Mouse (Mus musculus) frontal cortex, postnatal 36 days (tissue): ENCODE measurements at regions not wholly inside any gene's neighbourhood (a gene's known extent, or its start where the extent isn't known, plus 50 kb on each side); places are given as distances from the start of the nearest gene placed in this dataset.

Experiments used
- DNase-seq, 2 experiments: peaks; one replicate each; pipeline ENCODE4 v3.0.0; 2022; ENCODE audit warnings: low spot score in 2 of 2

- DNase-seq = no peak
Observed at GRCm38 (mm10) chr15:90021746-90022312, 180.2 kb upstream of the Syt10 start.

GRCm38 (mm10) chr15:90023164-90023563 is 181.5 kb upstream of the Syt10 start:
- no peak for DNase-seq

DNA sequence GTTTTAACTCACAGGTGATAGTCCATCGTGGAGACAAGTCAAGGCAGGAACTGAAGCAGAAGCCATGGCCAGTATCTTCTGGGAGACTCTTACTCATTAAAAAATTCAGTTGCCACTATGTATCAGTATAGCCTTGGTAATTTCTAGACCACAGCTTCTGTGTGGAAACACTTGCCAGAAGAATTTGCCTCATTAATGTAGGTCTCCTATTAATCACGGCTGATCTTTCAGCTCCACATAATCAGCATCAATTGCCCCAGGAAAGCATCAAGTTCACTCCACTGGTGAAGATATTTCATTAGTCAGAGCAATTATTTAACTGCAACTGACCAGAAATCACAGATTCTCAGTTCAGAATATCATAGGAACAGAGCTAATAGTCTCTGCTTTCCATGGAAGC is 189.8 kb upstream of the Alg10b start:
- DNase-seq = no peak

DNA sequence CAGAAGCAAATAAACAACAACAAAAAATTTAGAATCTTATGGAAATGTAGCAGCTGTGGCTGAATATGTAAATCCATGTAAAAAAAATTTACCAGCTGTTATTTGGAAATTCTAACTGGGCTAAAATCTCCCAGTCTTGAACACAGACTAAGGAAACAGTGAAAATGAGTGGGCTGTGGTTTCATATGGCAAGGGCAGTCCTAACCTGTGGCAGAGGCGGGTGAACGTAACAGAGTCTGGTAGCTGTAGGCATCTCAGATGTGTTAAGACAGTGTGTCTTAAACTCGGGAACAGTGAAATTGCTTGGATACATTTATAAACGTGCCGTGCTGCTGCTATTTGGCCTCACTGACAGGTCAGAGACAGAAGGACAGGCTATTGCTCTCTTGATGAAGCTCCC is 178.4 kb upstream of the Alg10b start:
- DNase-seq = no peak

- peak; percentile 12 to 13 for DNase-seq
Observed at GRCm38 (mm10) chr15:90062021-90062420, 162.1 kb upstream of the Alg10b start.

GRCm38 (mm10) chr15:90065768-90066167 is 158.3 kb upstream of the Alg10b start:
- no peak for DNase-seq

DNA sequence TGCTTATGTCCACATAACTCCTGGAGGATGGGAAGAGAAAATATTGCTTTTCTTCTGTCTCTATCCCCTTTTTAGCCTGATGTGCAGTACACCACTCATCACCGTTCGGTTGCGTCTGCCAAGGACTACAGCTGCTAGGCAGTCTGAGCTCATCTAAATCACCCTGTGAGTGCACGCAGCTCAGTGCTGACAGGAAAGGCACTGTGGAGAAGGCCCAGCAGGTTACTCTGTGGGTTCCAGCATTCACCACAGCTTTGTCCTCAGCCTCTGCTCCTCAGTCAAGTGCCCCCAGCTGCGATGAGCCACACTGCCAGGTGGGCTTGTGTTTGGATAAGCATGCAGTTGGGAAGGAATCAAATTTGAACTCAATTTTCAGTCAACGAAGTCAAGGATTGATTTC is 152.0 kb upstream of the Alg10b start:
- DNase-seq = peak; percentile 3 to 11

DNA sequence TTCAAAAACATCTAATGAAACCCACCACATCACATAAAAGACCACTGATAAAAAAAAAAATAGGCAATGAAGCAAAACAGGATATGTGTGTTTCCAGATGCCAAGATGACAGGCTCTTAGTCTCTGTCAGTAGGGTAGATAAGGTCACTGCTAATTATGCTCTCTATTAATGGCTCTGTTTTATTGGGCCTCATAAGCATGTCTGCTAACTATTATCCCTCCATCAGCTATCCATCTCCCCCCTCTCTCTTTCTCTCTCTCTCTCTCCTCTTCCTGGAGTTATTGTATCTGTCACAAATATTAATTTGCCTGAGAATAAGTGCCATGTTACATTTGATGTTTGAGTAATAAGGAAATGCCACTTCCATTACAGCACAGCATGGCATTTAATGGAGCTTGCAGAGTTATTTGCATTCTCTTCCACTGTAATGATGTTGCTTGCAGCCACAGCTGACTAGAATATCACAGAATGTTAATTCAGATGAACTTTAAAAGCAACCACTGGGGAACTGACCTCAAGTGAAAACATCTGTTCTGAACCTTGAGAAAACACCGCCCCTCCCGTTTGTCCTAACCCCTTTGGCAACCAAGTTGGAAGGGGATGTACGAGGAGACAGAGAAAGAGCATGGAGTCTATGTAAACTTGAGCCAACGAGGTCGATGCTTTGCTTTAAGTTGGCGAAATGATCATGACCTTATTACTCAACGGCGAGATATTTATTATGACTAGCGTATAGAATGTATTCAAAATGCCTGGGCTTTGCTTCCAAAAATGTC is 141.7 kb upstream of the Alg10b start:
- DNase-seq = no peak

DNA sequence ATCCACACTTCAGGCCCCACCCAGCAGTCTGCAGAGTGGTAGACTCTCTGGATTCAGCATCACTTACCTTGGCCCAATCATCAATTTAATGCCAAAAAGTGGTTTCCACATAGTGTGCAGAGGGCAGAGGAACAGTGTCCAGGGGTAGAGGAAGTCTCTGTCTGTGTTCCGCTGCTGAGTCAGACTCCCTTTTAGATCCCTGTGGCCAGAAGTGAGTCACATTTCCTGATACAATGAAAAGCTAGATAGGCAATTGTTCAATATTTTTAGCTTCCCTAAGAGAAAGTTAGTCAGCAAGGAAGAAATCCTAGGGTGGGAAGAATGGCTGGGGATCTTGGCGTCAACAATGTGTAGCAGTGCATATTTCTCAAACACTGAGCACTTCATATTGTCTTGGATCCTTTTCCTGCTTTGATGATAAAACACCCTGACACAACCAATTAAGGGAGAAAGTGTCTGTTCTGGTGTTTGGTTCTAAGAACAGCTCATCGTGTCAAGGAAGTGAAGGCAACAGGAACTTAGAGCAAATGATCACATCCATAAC is 114.6 kb upstream of the Alg10b start:
- no peak for DNase-seq

DNA sequence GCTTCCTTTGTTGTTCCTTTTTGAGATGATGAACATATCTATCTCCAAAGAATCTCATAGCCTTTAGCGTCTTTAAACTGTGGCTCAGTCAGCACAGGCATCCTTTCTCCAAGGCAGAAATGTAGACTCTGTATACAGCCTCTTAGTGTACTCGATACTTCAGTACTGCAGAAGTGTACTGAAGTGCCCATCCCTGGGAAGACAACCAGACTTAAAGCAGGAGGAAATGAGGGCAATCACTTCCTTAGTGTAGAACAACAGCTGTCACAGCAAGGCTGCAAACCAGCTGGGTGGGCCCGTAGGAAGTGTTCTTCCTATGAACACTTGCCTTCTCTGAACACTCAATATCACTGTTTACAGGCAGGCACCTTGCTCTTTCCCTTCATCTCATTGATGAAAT is 110.5 kb upstream of the Alg10b start:
- no peak for DNase-seq

DNA sequence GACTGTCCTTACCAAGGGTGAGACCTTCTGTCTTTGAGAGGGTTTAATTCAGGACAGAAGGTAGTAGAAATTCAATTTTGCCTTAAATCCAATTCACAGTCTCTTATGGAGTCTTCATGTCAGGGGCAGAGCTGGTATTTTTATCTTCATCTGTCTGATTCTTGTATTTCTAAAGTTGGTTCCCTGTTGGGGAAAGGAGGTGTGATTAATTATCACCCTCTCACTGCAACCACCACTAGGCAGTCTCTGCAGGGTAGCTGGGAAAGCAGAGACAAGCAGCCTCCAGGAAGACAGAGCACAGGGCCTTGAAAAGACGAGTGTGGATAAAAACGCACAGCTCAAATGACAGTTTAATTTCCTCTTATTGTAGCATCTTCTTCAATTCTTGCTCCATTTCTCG is 104.4 kb upstream of the Alg10b start:
- DNase-seq = peak in 1 of 2 experiments; percentile 24

DNA sequence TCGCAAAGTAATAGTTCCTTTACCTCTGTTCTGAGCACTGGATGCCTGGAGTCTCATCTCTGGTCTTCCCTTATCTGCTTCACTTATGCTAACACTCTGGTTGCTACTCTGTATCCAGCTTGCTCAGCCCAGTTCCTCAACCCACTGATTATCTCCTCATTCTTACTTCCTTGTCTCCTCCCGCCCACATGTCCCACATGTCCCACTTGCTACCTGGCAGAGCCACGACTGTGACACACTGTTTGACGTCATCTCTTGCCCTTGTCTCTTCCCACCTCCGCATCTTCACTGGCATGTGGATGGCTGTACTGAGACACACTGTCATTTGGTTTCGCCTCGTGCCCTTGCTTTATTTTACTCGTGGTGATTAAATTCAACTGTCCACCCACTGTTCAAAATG is 100.1 kb upstream of the Alg10b start:
- peak; percentile 38 to 58 for DNase-seq

DNA sequence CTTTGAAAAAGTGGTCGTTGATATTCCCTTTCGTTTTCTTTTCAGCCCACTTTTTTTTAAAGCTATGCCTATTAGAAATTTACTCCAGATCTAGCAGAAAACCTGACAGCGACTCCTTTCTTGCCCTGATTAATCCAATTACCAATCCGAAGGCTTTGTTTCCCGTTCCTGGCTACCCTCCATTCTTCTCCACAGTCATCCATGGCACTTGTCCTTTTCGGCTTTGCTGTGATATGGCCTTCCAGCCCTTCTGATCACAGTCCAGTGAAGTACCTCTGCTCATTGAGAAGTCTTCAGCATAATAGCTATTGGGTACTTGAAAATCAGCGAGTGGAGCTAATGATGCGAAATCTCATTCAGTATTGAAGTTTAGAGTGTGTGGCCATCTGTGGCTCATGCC is 99.0 kb upstream of the Alg10b start:
- no peak for DNase-seq

GRCm38 (mm10) chr15:90131777-90132176 is 92.3 kb upstream of the Alg10b start:
- DNase-seq = peak in 1 of 2 experiments; percentile 35

GRCm38 (mm10) chr15:90140966-90141365 is 83.1 kb upstream of the Alg10b start:
- DNase-seq = no peak

GRCm38 (mm10) chr15:90148663-90149062 is 75.4 kb upstream of the Alg10b start:
- DNase-seq = no peak

DNA sequence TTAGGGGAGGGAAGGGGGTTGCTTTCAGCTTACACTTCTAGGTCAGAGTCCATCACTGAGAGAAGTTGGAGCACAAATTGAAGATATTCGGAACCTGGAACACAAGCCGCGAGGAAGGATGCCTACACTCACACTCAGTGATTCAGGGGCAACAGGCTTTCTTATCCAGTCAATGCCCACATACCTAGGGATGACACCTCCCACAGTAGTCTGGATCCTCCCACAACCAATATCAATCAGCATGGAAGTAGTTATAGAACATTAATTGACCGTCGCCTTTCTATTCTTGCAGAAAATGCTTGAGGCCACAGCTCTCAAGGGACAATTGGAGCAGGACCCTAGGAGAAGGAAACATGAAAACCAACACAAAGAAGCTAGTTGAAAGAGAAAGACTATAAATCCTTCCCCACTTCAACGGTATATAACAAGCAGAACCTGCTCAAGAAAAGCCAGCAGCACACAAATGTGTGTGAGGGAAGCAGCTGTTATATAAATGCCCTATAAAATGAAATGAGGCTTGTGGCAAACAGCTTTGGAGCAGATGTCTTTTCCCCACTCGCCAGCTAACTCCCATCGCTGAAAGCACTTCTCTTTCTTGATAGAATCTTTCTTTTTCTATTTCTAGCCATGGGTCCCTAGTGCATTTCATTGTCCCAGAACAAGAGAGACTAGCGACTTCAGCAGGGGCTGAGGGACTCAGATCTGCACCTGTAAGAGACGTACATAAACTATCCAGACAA is 70.1 kb upstream of the Alg10b start:
- DNase-seq = peak; percentile 17 to 66
